Mouse (Mus musculus) heart, postnatal 14 days (tissue): ENCODE data around the gene Ms4a12. TPM values are rescaled to one million over a fixed set of nuclear protein-coding genes. Genes with fewer than 3 reads are reported as not detected.
"Not testable (repeated sequence)": the region's sequence is repeated elsewhere in the genome, so short reads cannot be mapped to it uniquely, and the experiment has no call there.

Source experiments
- DNase-seq, 2 experiments: peaks; one replicate each; pipeline ENCODE4 v3.0.0; 2021 to 2022
- intact Hi-C: fragments of 180-260 bp; cut with DNase I; formaldehyde crosslinking; loops from one replicate; pipeline ENCODE4 v1.15.1; 2025
- long read RNA-seq, 2 experiments: library from polyadenylated mRNA; stranded (forward); transcript quantifications; one replicate each; pipeline ENCODE4 v2.0.0; 2021
- total RNA-seq, 2 experiments: library from RNA; stranded (reverse); gene quantifications; 2 replicates each; pipeline ENCODE4 v1.2.3; 2021

Ms4a12 gene
- total RNA-seq = not detected
- long read RNA-seq, experiment 1 = 0 reads
- long read RNA-seq, experiment 2 = 0 reads

- intact Hi-C loops = no loop called here
- no peak for DNase-seq
These were observed at the start of gene Ms4a12 for GRCm38 (mm10) chr19:11232348-11232747. TSS of gene Ms4a12 (minus strand) at chr19:11232448.

DNA sequence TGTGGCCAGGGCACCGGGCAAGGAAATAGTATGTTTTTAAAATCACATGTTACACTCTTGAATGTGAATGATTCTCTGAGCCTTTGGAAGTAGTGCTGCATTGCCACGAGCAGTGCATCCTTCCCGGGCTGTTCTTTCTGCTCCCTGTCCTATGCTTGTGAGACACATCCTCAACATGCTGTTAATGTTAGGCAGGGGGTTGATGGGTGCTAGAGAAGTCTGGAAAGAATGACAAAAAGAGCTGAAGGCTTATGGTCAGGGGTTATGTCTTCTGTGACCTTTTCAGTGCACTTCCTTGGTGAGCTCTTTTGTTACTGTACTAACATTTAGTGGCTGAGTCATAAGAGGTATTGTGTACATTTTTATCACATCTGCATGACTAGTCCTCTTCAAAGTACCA is 48.0 kb upstream of the Ms4a12 start:
- intact Hi-C loops = no loop called here
- no peak for DNase-seq

DNA sequence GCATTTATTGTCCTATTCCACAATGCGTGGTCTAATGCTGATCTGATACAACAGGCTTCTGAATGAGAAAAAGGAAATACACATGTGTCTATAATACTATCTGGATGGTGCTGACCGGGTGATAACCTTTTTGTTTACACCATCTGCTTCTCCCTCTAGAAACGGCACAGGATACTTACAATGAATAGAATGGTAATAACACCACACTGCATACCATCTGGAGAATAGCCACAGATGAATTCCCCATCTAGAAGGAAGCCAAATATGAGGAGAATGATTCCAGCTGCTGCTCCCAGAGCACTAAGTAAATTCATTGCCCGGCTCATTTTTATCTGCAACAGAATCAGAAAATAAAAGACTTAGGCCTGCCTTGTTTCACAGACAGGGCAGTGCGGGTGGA is 44.2 kb upstream of the Ms4a12 start:
- intact Hi-C loops = no loop called here
- DNase-seq = no peak

DNA sequence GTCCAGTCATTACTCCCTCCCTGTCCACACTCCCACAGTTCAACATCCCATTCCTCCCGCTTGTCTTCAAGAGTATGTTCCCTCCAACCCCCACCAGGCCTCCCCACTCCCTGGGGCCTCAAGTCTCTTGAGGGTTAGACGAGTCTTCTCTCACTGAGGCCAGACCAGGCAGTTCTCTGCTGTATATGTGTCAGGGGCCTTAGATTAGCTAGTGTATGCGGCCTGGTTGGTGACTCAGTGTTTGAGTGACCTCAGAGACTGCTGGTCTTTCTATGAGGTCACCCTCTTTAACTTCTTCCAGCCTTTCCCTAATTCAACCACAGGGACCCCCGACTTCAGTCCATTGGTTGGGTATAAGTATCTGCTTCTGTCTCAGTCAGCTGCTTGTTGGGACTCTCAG is 34.7 kb upstream of the Ms4a12 start:
- no peak for DNase-seq
- intact Hi-C loops = no loop called here

DNA sequence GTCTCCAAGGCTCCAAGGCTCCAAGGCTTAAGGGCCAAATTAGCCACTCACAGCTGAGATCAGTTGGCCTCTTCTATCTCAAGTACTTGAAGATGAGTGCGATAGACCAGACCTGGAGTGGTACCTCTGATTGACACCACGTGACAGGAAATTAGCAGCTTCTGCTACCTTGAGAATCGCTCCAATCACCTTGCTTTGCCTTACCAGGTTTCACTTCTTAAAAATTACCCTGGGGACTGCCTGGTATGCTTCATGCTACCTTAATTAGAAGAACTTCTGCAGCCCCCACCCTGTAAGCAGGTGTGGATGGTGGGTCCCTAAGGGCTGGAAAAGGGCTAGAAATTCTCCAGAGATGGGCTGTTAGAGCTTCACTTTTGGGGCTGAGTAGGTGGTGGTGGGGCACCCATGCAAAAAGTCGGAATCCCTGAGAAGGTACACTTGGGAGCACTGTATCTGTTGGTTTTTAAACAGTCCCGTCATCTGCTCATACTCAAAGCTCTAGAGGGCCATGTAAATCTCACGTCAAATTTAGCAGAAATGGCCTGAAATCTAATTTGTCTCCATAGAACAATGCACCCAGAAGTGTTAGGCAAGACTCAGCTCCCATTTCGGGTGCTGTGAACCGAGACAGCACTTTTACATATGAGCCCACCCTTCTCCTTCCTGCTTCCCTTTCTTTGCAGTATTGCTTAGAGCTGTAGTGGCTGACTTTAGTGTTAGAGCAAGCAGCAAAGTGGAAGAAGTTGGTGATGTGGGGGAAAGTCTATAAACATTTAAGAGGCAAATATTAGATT is 34.0 kb upstream of the Ms4a12 start, which contains the start of gene Ms4a1:
Ms4a1 (minus strand) TSS at position 190 of the 794 bp plus-strand sequence.
- DNase-seq = no peak
- intact Hi-C loops = no loop called here

DNA sequence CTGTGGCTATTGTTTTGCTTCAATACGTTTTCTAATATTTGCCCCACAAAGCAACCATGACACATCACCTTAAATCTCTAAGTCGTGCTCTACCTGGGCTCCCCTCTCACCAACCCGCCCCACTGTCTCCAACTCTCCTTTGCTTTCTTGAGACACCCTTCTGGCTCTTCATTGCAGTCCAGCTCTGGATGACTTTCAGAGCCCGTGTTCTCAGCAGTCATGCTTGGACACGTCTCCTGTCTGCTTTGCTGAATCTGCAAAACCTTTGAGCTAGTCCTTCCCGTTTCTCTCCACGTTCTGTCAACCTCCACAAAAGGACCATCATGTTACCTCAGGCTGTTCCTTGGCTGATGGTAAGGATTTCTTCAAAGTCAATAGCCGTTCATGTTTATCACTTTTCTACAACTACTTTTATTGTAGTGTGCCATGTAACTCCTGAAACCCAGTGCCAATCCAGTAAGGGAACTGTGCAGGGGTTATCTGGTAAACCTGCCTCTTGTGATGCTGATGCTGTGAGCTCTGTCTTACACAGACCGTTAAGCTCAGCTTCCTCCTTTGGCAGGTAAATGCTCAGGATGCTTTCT is 32.4 kb upstream of the Ms4a12 start:
- no peak for DNase-seq
- intact Hi-C loops = no loop called here

- intact Hi-C loops = no loop called here
- DNase-seq = no peak
These were observed 31.3 kb upstream of the Ms4a12 start for GRCm38 (mm10) chr19:11263549-11263948.

DNA sequence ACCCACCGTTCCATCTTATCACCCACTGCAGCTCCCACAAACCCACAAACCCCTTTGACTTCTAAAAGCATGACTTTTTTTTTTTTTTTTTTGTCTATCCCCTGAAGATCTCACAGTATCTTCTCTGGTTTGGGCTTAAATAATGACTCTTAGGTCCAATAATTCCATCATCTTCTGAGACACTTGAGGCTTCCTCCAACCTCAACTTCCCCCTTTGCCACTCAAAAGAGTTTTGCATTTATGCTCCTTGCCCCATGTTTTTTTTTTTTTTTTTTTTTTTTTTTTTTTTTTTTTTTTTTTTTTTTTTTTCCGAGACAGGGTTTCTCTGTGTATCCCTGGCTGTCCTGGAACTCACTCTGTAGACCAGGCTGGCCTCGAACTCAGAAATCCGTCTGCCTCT is 30.7 kb upstream of the Ms4a12 start:
- intact Hi-C loops, DNase-seq: not testable (repeated sequence)

GRCm38 (mm10) chr19:11261522-11261921 is 29.3 kb upstream of the Ms4a12 start:
- no peak for DNase-seq
- intact Hi-C loops = no loop called here

GRCm38 (mm10) chr19:11244230-11244629 is 12.0 kb upstream of the Ms4a12 start:
- DNase-seq = no peak
- intact Hi-C loops = no loop called here

- intact Hi-C loops = no loop called here
- DNase-seq = no peak
These were observed 10.3 kb upstream of the Ms4a12 start for GRCm38 (mm10) chr19:11242560-11242959.

- intact Hi-C loops = no loop called here
- DNase-seq = no peak
These were observed 3.6 kb upstream of the Ms4a12 start for GRCm38 (mm10) chr19:11235820-11236219.

DNA sequence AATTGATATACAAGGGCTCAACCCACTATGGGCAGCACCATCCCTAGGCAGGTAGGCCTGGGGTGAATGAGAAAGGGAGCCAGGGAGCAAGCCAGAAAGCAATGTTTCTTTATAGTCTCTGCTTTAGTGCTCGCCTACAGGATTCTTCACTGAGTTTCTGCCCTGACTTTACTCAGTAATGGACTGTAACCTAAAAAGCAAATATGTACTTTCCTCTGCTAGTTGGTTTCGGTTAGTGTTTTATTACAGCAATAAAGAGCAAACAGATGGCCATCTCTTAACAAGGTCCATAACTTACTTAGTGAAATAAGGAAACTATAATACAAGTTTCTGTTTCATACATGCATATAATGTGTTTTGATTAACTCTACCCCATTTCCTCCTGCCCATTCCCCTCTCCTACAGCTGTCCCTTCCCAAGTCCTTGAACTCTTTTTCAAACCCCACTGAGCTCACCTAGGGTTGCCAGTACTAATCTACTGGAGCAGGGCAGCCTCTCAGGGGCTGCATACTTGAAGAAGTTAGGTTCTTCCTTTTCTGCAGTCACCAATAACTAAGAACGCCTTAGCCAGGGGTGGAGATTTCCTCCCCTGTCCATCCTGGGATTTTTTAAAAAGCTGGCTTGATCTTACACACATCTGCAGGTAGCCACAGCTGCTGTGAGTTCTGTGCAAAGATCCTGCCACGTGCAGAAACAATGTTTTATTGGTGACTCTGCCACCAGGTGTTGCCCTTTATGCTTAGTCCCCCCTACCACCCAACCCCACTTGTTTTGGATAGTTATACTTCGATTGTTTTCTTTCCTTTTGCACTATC is 2.9 kb upstream of the Ms4a12 start:
- intact Hi-C loops = no loop called here
- no peak for DNase-seq

- no peak for DNase-seq
- intact Hi-C loops = no loop called here
These were observed 2.0 kb upstream of the Ms4a12 start for GRCm38 (mm10) chr19:11234244-11234643.

GRCm38 (mm10) chr19:11196546-11196945 is 35.7 kb downstream of the Ms4a12 start, which contains the start of gene Ms4a13:
TSS of gene Ms4a13 (minus strand) at chr19:11196737.
- intact Hi-C loops = no loop called here

GRCm38 (mm10) chr19:11192552-11192951 is 39.7 kb downstream of the Ms4a12 start:
- intact Hi-C loops = no loop called here
- no peak for DNase-seq

More at GRCm38 (mm10) chr19:11196546-11196945, 35.7 kb downstream of the Ms4a12 start, which contains the start of gene Ms4a13:
- no peak for DNase-seq

GRCm38 (mm10) chr19:11184121-11184520 is 48.1 kb downstream of the Ms4a12 start:
- peak; percentile 8 to 14 for DNase-seq
- intact Hi-C loops = no loop called here

- intact Hi-C loops = no loop called here
- DNase-seq = no peak
These were observed 54.8 kb downstream of the Ms4a12 start for GRCm38 (mm10) chr19:11177464-11177863.

DNA sequence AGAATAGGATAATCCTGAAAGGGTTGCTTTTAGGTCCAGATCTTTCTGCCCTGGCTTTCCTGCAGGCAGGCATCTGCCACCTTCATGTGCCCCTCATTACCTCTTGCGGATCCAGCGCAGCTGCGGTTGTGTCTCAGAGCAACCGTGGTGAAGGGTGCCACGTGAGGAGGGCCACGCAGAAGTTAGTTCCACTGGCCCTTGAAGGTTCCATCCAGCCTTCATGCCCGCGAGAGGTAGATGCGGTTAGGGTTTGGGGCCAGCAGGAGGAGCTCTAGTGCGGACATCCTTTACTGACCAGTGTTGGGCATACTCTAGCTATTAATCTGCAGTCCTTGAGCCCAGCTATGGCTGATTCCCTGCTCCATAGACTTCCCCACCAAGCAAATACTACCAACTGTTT is 67.1 kb downstream of the Ms4a12 start, which contains the start of gene 1700025F22Rik:
1700025F22Rik (minus strand) TSS at position 149 of the 400 bp plus-strand sequence.
- intact Hi-C loops = no loop called here
- DNase-seq = peak in 1 of 2 experiments; percentile 5
